In the genomic region with DNA sequence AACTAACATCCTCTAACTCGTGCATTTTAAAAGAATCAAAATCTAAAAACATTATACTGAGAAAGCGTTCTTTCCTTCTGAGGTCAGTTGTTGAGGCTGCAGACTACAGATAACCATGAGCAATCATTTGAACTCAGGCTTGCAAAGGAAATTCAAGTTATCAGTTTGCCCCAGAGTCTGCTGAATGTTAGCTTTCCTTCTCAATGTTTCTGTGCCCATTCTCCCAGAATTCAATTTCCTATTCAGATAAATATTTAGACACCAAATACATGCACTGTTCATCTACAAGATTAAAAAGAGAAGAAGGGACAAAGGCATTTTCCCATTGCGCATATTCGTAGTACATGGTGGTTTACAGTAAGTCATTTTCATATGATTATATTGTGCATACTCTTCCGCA, we compare ENCODE assay signal across 28 mouse cellular contexts.
DNase-seq lines count a peak whose midpoint lies in the region; ATAC-seq and TF ChIP-seq lines count a peak whose summit lies in the region.
"Had no signal": no experiment of that assay in that cellular context is flagged by ENCODE, and none has a peak within 500 bp of the region (broad histone marks: within the 10 kb centered on the region; RNA-seq: fewer than 3 reads in every experiment).

No protein-coding gene starts in this region.

- peaks cover 5% of the 10 kb centered on the region for H3K4me1 ChIP-seq in liver, embryonic 11.5 days (replicated peaks; ENCODE audit: control insufficient read depth, insufficient read depth, low read length)
- peaks cover 4% of the 10 kb centered on the region for H3K4me1 ChIP-seq in liver, embryonic 16.5 days (ENCODE audit: control insufficient read depth, low read depth, low read length)
- no peaks in the 10 kb centered on the region for H3K4me1 ChIP-seq in forebrain, postnatal 0 days (ENCODE audit: insufficient read depth)
- H3K4me1 ChIP-seq: embryonic facial prominence, embryonic 13.5 days; heart, embryonic 12.5 days; hindbrain, embryonic 13.5 days; midbrain, embryonic 10.5 days; midbrain, embryonic 15.5 days; neural tube, embryonic 15.5 days had no signal

- no peaks in the 10 kb centered on the region for H3K9me3 ChIP-seq in liver, embryonic 11.5 days (ENCODE audit: control insufficient read depth, low read length)
- H3K9me3 ChIP-seq in liver, embryonic 16.5 days (replicated peaks; ENCODE audit: control insufficient read depth, low read length): no peaks in the 10 kb centered on the region
- no peaks in the 10 kb centered on the region for H3K9me3 ChIP-seq in forebrain, postnatal 0 days (ENCODE audit: low read length)
- H3K9me3 ChIP-seq: embryonic facial prominence, embryonic 13.5 days; forebrain, embryonic 12.5 days; heart, embryonic 12.5 days; hindbrain, embryonic 13.5 days; midbrain, embryonic 10.5 days; midbrain, embryonic 15.5 days; neural tube, embryonic 15.5 days had no signal

- no peaks in the 10 kb centered on the region for H3K36me3 ChIP-seq in liver, embryonic 11.5 days (ENCODE audit: control insufficient read depth, insufficient read depth, low read length)
- H3K36me3 ChIP-seq in liver, embryonic 16.5 days (ENCODE audit: control insufficient read depth, insufficient read depth): no peaks in the 10 kb centered on the region
- no peaks in the 10 kb centered on the region for H3K36me3 ChIP-seq in forebrain, postnatal 0 days (ENCODE audit: insufficient read depth)
- H3K36me3 ChIP-seq: embryonic facial prominence, embryonic 13.5 days; forebrain, embryonic 12.5 days; heart, embryonic 12.5 days; hindbrain, embryonic 13.5 days; midbrain, embryonic 10.5 days; midbrain, embryonic 15.5 days; neural tube, embryonic 15.5 days had no signal

- no peak for DNase-seq in liver, embryonic 11.5 days (ENCODE audit: low spot score)
- DNase-seq in liver: no peak
- no peak for DNase-seq in forebrain, postnatal 0 days
- DNase-seq in gastrocnemius, adult 2 months: no peak
- no peak for DNase-seq in thymus, postnatal 0 days (ENCODE audit: low spot score)
- DNase-seq: adrenal gland, adult 8-10 months; cerebellum, adult 11-12 months; cerebellum, adult 9-11 months; gastrocnemius, postnatal 36 days; heart, adult 2 months; heart, postnatal 4 days; kidney, adult 9 months; kidney, postnatal 14 days; layer of hippocampus, adult 9-11 months; lung, postnatal 36 days; right cerebral cortex, adult 18-20 months; spleen, adult 18-20 months; thymus, postnatal 25 days had no signal

- intact Hi-C loops in gastrocnemius, adult 2 months (cut with DNase I): no loop called here

- no peaks in the 10 kb centered on the region for H3K27me3 ChIP-seq in liver, embryonic 11.5 days (replicated peaks; ENCODE audit: control insufficient read depth, insufficient read depth, low read length)
- H3K27me3 ChIP-seq in liver, embryonic 16.5 days (ENCODE audit: control insufficient read depth, insufficient read depth, low read depth, low read length): no peaks in the 10 kb centered on the region
- H3K27me3 ChIP-seq in forebrain, postnatal 0 days (ENCODE audit: insufficient read depth, low read length): no peaks in the 10 kb centered on the region
- H3K27me3 ChIP-seq: embryonic facial prominence, embryonic 13.5 days; forebrain, embryonic 12.5 days; heart, embryonic 12.5 days; hindbrain, embryonic 13.5 days; midbrain, embryonic 15.5 days; neural tube, embryonic 15.5 days had no signal

- no peak overlapping the region for H3K9ac ChIP-seq in liver, embryonic 11.5 days (ENCODE audit: low read depth, low read length)
- H3K9ac ChIP-seq in liver, embryonic 16.5 days (ENCODE audit: low read depth, low read length): no peak overlapping the region
- H3K9ac ChIP-seq in forebrain, postnatal 0 days: no peak overlapping the region
- H3K9ac ChIP-seq: embryonic facial prominence, embryonic 13.5 days; forebrain, embryonic 12.5 days; heart, embryonic 12.5 days; hindbrain, embryonic 13.5 days; midbrain, embryonic 15.5 days; neural tube, embryonic 15.5 days had no signal

- peak; percentile 94 for ATAC-seq in liver, embryonic 11.5 days (replicated peaks; ENCODE audit: low FRiP score)
- peak; percentile 93 for ATAC-seq in common myeloid progenitor, adult 5-6 weeks (replicated peaks; ENCODE audit: low read depth, poor library complexity, severe bottlenecking)
- peak; percentile 76 for ATAC-seq in liver, embryonic 16.5 days (ENCODE audit: low read depth)
- no peak for ATAC-seq in forebrain, postnatal 0 days
- ATAC-seq: intestine, embryonic 16.5 days; midbrain, embryonic 15.5 days had no signal

- no peak for TF ChIP-seq CTCF in forebrain, postnatal 0 days (IDR thresholded peaks at IDR 0.05; ENCODE audit: low read depth)
- TF ChIP-seq CTCF in gastrocnemius, adult 2 months (IDR thresholded peaks at IDR 0.05): no peak

- H3K4me2 ChIP-seq in liver, embryonic 11.5 days: peak overlapping the region; percentile 7; the same call in 1 of the 2 replicates
- no peak overlapping the region for H3K4me2 ChIP-seq in liver, embryonic 16.5 days (ENCODE audit: low read depth, low read length)
- no peak overlapping the region for H3K4me2 ChIP-seq in forebrain, postnatal 0 days (ENCODE audit: low read depth)
- H3K4me2 ChIP-seq: embryonic facial prominence, embryonic 13.5 days; forebrain, embryonic 12.5 days; heart, embryonic 12.5 days; hindbrain, embryonic 13.5 days; midbrain, embryonic 15.5 days; neural tube, embryonic 15.5 days had no signal

- WGBS in liver, embryonic 11.5 days: 71% methylated on average over 5 of the region's 5 CpGs
- WGBS in liver, embryonic 16.5 days (ENCODE audit: insufficient replicate concordance): 35% methylated on average over 5 of the region's 5 CpGs
- WGBS in forebrain, postnatal 0 days: 93% methylated on average over 5 of the region's 5 CpGs

- H3K4me3 ChIP-seq in liver, embryonic 11.5 days (ENCODE audit: low read depth, low read length): no peak overlapping the region
- no peak overlapping the region for H3K4me3 ChIP-seq in liver, embryonic 16.5 days (ENCODE audit: low read depth, low read length)
- no peak overlapping the region for H3K4me3 ChIP-seq in forebrain, postnatal 0 days (ENCODE audit: low read depth, low read length)
- no peak overlapping the region for H3K4me3 ChIP-seq in gastrocnemius, adult 2 months
- H3K4me3 ChIP-seq: embryonic facial prominence, embryonic 13.5 days; forebrain, embryonic 12.5 days; heart, adult 2 months; heart, embryonic 12.5 days; hindbrain, embryonic 13.5 days; midbrain, embryonic 10.5 days; midbrain, embryonic 15.5 days; neural tube, embryonic 15.5 days had no signal

- no peak overlapping the region; the same call in 1 of the 2 replicates for H3K27ac ChIP-seq in liver, embryonic 11.5 days (ENCODE audit: low read depth, low read length)
- no peak overlapping the region for H3K27ac ChIP-seq in liver, embryonic 16.5 days (ENCODE audit: low read length)
- no peak overlapping the region for H3K27ac ChIP-seq in forebrain, postnatal 0 days (ENCODE audit: low read depth, low read length)
- no peak overlapping the region for H3K27ac ChIP-seq in gastrocnemius, adult 2 months
- H3K27ac ChIP-seq: embryonic facial prominence, embryonic 13.5 days; forebrain, embryonic 12.5 days; heart, adult 2 months; hindbrain, embryonic 13.5 days; midbrain, embryonic 10.5 days; midbrain, embryonic 15.5 days; neural tube, embryonic 15.5 days had no signal
